Mouse (Mus musculus): ENCODE results near the gene Mchr1.

DNA sequence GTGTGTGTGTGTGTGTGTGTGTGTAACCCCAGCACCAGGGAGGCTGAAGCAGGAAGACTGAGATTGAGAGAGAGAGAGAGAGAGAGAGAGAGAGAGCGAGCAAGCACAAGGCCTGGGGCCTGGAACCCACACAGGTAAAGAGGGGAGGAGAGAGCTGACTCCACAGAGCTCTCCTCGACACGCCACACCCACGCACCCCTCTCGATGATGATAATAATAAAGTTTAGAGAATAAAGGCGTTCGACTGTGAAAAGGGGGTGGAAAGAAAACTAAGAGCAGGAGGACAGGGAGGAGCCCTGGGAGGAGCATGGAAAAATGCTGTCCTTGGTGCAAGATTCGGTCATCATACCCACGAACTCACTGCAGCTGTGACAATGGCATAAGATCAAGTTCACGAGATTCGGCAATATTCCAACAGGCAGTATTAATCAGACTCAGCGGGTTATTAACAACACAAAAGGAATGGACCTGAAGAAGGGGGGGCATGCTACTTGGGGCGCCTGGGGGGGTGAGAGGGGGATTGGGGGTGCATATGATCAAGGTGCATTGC is 4.6 kb downstream of the Mchr1 start:
- TF ChIP-seq MAZ (IDR thresholded peaks at IDR 0.05; ENCODE audit: low read depth, low read length) (no peak), CTCF (conservative IDR thresholded peaks at IDR 0.05 in 1 of 2, IDR thresholded peaks at IDR 0.05 in 1 of 2; ENCODE audit: low read depth in 2 of 2, low read length in 2 of 2) (no peak), GABPA (IDR thresholded peaks at IDR 0.05; ENCODE audit: insufficient replicate concordance, low read depth, low read length) (no peak), E2F4 (IDR thresholded peaks at IDR 0.05; ENCODE audit: insufficient replicate concordance, low read depth, low read length) (no peak), USF1 (IDR thresholded peaks at IDR 0.05; ENCODE audit: low read depth, low read length) (no peak)

Data from CH12.LX (cell line).